Mouse (Mus musculus) limb, embryonic 13.5 days (tissue): Measurements from ENCODE around the gene Gm37240. TPM values are rescaled to one million over a fixed set of nuclear protein-coding genes. Genes with fewer than 3 reads are reported as not detected.

Experiments
- ATAC-seq: fragments of 200-750 bp; cut with Nextera tagmentation; 2 replicates; pipeline ENCODE4 v1.8.0; 2017; ENCODE audit warnings: low read depth, moderate number of reproducible peaks, moderate TSS enrichment; ENCODE audit not compliant: low FRiP score
- H3K27ac ChIP-seq: fragments of 300-500 bp; sonication (generic); 2 replicates; pipeline ENCODE4 v1.5.1; 2015; ENCODE audit warnings: inconsistent platforms, mild to moderate bottlenecking, moderate library complexity
- H3K27me3 ChIP-seq: fragments of 300-500 bp; sonication (generic); 2 replicates; pipeline ENCODE4 v1.6.1; 2015; ENCODE audit warnings: mild to moderate bottlenecking, inconsistent platforms
- H3K36me3 ChIP-seq: fragments of 300-500 bp; sonication (generic); 2 replicates; pipeline ENCODE4 v1.6.1; 2015; ENCODE audit warnings: inconsistent platforms, mild to moderate bottlenecking, moderate library complexity
- H3K4me1 ChIP-seq: fragments of 300-500 bp; sonication (generic); 2 replicates; pipeline ENCODE4 v1.6.1; 2015; ENCODE audit warnings: inconsistent platforms
- H3K4me2 ChIP-seq: fragments of 300-500 bp; sonication (generic); replicated peaks from 2 replicates; pipeline ENCODE4 v1.6.1; 2015; ENCODE audit warnings: inconsistent platforms, mild to moderate bottlenecking, moderate library complexity
- H3K4me3 ChIP-seq: fragments of 300-500 bp; sonication (generic); 2 replicates; pipeline ENCODE4 v1.5.1; 2015; ENCODE audit warnings: moderate library complexity, mild to moderate bottlenecking, inconsistent platforms
- H3K9ac ChIP-seq: fragments of 300-500 bp; sonication (generic); 2 replicates; pipeline ENCODE4 v1.6.1; 2015; ENCODE audit warnings: mild to moderate bottlenecking, inconsistent platforms
- H3K9me3 ChIP-seq: fragments of 300-500 bp; sonication (generic); 2 replicates; pipeline ENCODE4 v1.6.1; 2016; ENCODE audit warnings: inconsistent platforms
- WGBS: fragments of 180-500 bp; shearing (Covaris S2); methylation state at CpG from one replicate; pipeline ENCODE4 v1.1.7; 2015; 5-methylcytosine and 5-hydroxymethylcytosine counted together
- polyA plus RNA-seq: library from polyadenylated mRNA; unstranded; fragments of >200 nt; fragmentation: Nextera tagmentation; extraction: Ambion mirVana; gene quantifications from 2 replicates; pipeline ENCODE4 v1.2.1, GENCODE M21; 2015

Gm37240 gene
- polyA plus RNA-seq, 1 experiment from 2014 or later, result 6.1 TPM

GRCm38 (mm10) chr3:85571276-85571675 lies 316.0 kb downstream of the Gm37240 start:
- Histone ChIP-seq H3K4me2 (no peak overlapping the region), H3K27ac (no peak overlapping the region), H3K36me3 (no peaks in the 10 kb centered on the region), H3K4me3 (no peak overlapping the region), H3K9ac (no peak overlapping the region), H3K9me3 (no peaks in the 10 kb centered on the region), H3K4me1 (no peaks in the 10 kb centered on the region), H3K27me3 (no peaks in the 10 kb centered on the region)
- no peak for ATAC-seq
- 66% methylated on average over 2 of the region's 2 CpGs for WGBS

GRCm38 (mm10) chr3:85564603-85565002 lies 322.7 kb downstream of the Gm37240 start:
- no peaks in the 10 kb centered on the region; the same call in 1 of the 2 replicates for H3K4me1 ChIP-seq
- no peak overlapping the region for H3K27ac ChIP-seq
- H3K9me3 ChIP-seq, result no peaks in the 10 kb centered on the region
- no peaks in the 10 kb centered on the region for H3K36me3 ChIP-seq
- H3K4me3 ChIP-seq, result no peak overlapping the region
- no peaks in the 10 kb centered on the region for H3K27me3 ChIP-seq
- H3K4me2 ChIP-seq, result no peak overlapping the region
- no peak for ATAC-seq
- no peak overlapping the region for H3K9ac ChIP-seq
- WGBS, result 53% methylated on average over 2 of the region's 2 CpGs

- H3K4me1 ChIP-seq, result peaks cover 10% of the 10 kb centered on the region
- WGBS, result 94% methylated on average over 6 of the region's 6 CpGs
- no peak overlapping the region for H3K4me3 ChIP-seq
- ATAC-seq, result no peak
- no peak overlapping the region for H3K27ac ChIP-seq
- no peak overlapping the region for H3K4me2 ChIP-seq
- no peaks in the 10 kb centered on the region for H3K27me3 ChIP-seq
- H3K9me3 ChIP-seq, result 0 out of 2 replicates have a peak, but pooled peaks cover 3% of the 10 kb centered on the region
- H3K9ac ChIP-seq, result no peak overlapping the region
- no peaks in the 10 kb centered on the region for H3K36me3 ChIP-seq
Measured at GRCm38 (mm10) chr3:85553731-85554277, 333.5 kb downstream of the Gm37240 start.

- Histone ChIP-seq H3K4me1 (peaks cover 10% of the 10 kb centered on the region), H3K27me3 (no peaks in the 10 kb centered on the region), H3K36me3 (no peaks in the 10 kb centered on the region), H3K4me2 (no peak overlapping the region), H3K9ac (no peak overlapping the region), H3K4me3 (no peak overlapping the region), H3K27ac (no peak overlapping the region), H3K9me3 (0 out of 2 replicates have a peak, but pooled peaks cover 4% of the 10 kb centered on the region)
- ATAC-seq, result no peak
- WGBS, result 62% methylated on average over 2 of the region's 2 CpGs
Measured at GRCm38 (mm10) chr3:85551352-85551751, 336.0 kb downstream of the Gm37240 start.

- no peak overlapping the region for H3K9ac ChIP-seq
- no peak overlapping the region for H3K4me3 ChIP-seq
- ATAC-seq, result no peak
- H3K27ac ChIP-seq, result no peak overlapping the region
- H3K36me3 ChIP-seq, result no peaks in the 10 kb centered on the region
- H3K4me2 ChIP-seq, result no peak overlapping the region
- 0 out of 2 replicates have a peak, but pooled peaks cover 4% of the 10 kb centered on the region for H3K9me3 ChIP-seq
- WGBS, result 38% methylated on average over 4 of the region's 4 CpGs
- H3K4me1 ChIP-seq, result peaks cover 10% of the 10 kb centered on the region
- H3K27me3 ChIP-seq, result no peaks in the 10 kb centered on the region
Measured at GRCm38 (mm10) chr3:85550312-85550711, 337.0 kb downstream of the Gm37240 start.

- Histone ChIP-seq H3K9me3 (no peaks in the 10 kb centered on the region), H3K27me3 (no peaks in the 10 kb centered on the region), H3K4me1 (no peaks in the 10 kb centered on the region), H3K27ac (no peak overlapping the region), H3K36me3 (no peaks in the 10 kb centered on the region), H3K4me2 (no peak overlapping the region), H3K9ac (no peak overlapping the region), H3K4me3 (no peak overlapping the region)
- 62% methylated on average over 2 of the region's 2 CpGs for WGBS
- ATAC-seq, result no peak
Measured at GRCm38 (mm10) chr3:85543652-85544051, 343.7 kb downstream of the Gm37240 start.

GRCm38 (mm10) chr3:85542765-85543164 lies 344.6 kb downstream of the Gm37240 start:
- no peak for ATAC-seq
- WGBS, result 62% methylated on average over 3 of the region's 3 CpGs
- no peak overlapping the region for H3K9ac ChIP-seq
- H3K9me3 ChIP-seq, result no peaks in the 10 kb centered on the region
- H3K4me1 ChIP-seq, result no peaks in the 10 kb centered on the region
- no peak overlapping the region for H3K27ac ChIP-seq
- H3K36me3 ChIP-seq, result no peaks in the 10 kb centered on the region
- no peaks in the 10 kb centered on the region for H3K27me3 ChIP-seq
- no peak overlapping the region for H3K4me3 ChIP-seq
- H3K4me2 ChIP-seq, result no peak overlapping the region

- H3K9me3 ChIP-seq, result no peaks in the 10 kb centered on the region
- H3K27me3 ChIP-seq, result no peaks in the 10 kb centered on the region
- H3K4me2 ChIP-seq, result no peak overlapping the region
- no peak overlapping the region for H3K27ac ChIP-seq
- WGBS, result 28% methylated on average over 11 of the region's 11 CpGs
- H3K4me1 ChIP-seq, result peaks cover 18% of the 10 kb centered on the region
- no peak; the same call in 1 of the 2 replicates for ATAC-seq
- H3K9ac ChIP-seq, result no peak overlapping the region
- no peak overlapping the region for H3K4me3 ChIP-seq
- H3K36me3 ChIP-seq, result no peaks in the 10 kb centered on the region
Measured at GRCm38 (mm10) chr3:85535621-85536520, 351.4 kb downstream of the Gm37240 start.

- Histone ChIP-seq H3K27me3 (no peaks in the 10 kb centered on the region), H3K4me2 (no peak overlapping the region), H3K27ac (no peak overlapping the region), H3K4me3 (no peak overlapping the region), H3K9ac (no peak overlapping the region), H3K4me1 (peaks cover 18% of the 10 kb centered on the region), H3K9me3 (no peaks in the 10 kb centered on the region), H3K36me3 (no peaks in the 10 kb centered on the region)
- WGBS, result 77% methylated on average over 3 of the region's 3 CpGs
- ATAC-seq, result no peak
Measured at GRCm38 (mm10) chr3:85535042-85535441, 352.3 kb downstream of the Gm37240 start.

GRCm38 (mm10) chr3:85532376-85532775 lies 354.9 kb downstream of the Gm37240 start:
- 82% methylated on average over 3 of the region's 3 CpGs for WGBS

GRCm38 (mm10) chr3:85530601-85531161 lies 356.6 kb downstream of the Gm37240 start:
- Histone ChIP-seq H3K4me1 (peaks cover 8% of the 10 kb centered on the region; the same call in 1 of the 2 replicates), H3K4me3 (no peak overlapping the region), H3K9me3 (no peaks in the 10 kb centered on the region), H3K27me3 (no peaks in the 10 kb centered on the region), H3K27ac (no peak overlapping the region), H3K9ac (no peak overlapping the region), H3K36me3 (no peaks in the 10 kb centered on the region), H3K4me2 (no peak overlapping the region)
- ATAC-seq, result no peak
- WGBS, result 78% methylated on average over 8 of the region's 8 CpGs

More at GRCm38 (mm10) chr3:85532376-85532775, 354.9 kb downstream of the Gm37240 start:
- ATAC-seq, result no peak
- Histone ChIP-seq H3K27me3 (no peaks in the 10 kb centered on the region), H3K9me3 (no peaks in the 10 kb centered on the region), H3K27ac (no peak overlapping the region), H3K4me1 (peaks cover 18% of the 10 kb centered on the region), H3K36me3 (no peaks in the 10 kb centered on the region), H3K4me3 (no peak overlapping the region), H3K4me2 (no peak overlapping the region), H3K9ac (no peak overlapping the region)

- Histone ChIP-seq H3K4me2 (no peak overlapping the region), H3K9me3 (no peaks in the 10 kb centered on the region), H3K4me1 (peaks cover 8% of the 10 kb centered on the region; the same call in 1 of the 2 replicates), H3K4me3 (no peak overlapping the region), H3K27me3 (no peaks in the 10 kb centered on the region), H3K9ac (no peak overlapping the region), H3K27ac (no peak overlapping the region), H3K36me3 (no peaks in the 10 kb centered on the region)
- WGBS, result 84% methylated on average over 1 of the region's 1 CpGs
- ATAC-seq, result no peak
Measured at GRCm38 (mm10) chr3:85521311-85521907, 365.9 kb downstream of the Gm37240 start.
